Mouse (Mus musculus): ENCODE data around the gene C8g. TPM values are rescaled to one million over a fixed set of nuclear protein-coding genes. Genes with fewer than 3 reads are reported as not detected.

Gene C8g
- polyA plus RNA-seq, 1 experiment from 2014 or later: 6.8 TPM

DNA sequence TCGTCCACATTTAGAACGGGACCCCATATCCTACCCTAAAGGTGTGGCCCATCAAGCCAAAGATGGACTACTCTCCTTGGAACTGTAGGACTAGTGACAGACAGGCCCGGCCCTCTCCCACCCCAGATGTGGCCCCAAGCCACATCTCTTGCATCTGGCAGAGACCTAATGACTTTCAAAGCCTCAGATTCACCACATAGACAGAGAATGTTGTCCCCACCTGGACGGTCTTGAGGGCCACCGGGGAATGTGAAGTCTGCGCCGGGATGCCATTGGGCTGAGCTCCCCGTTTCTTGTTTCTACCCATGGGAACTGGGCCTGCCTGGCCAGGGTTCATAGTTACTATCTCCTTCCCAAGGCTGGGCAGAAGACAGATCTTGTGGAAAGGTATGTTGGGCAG is 24.0 kb downstream of the C8g start:
- H3K27me3 ChIP-seq (ENCODE audit: control insufficient read depth, insufficient read depth, low read length): no peaks in the 10 kb centered on the region
- H3K4me1 ChIP-seq (ENCODE audit: control insufficient read depth, insufficient read depth, low read length): no peaks in the 10 kb centered on the region
- H3K4me2 ChIP-seq (ENCODE audit: low read depth, low read length): no peak overlapping the region
- H3K9ac ChIP-seq (replicated peaks; ENCODE audit: low read depth, low read length): no peak overlapping the region
- no peaks in the 10 kb centered on the region for H3K9me3 ChIP-seq (ENCODE audit: control insufficient read depth, low read length)
- WGBS: 91% methylated on average over 8 of the region's 8 CpGs
- no peak overlapping the region for H3K27ac ChIP-seq (ENCODE audit: low read depth, low read length)
- H3K36me3 ChIP-seq (ENCODE audit: control insufficient read depth, insufficient read depth, low read length): no peaks in the 10 kb centered on the region
- H3K4me3 ChIP-seq (ENCODE audit: low read depth, low read length): no peak overlapping the region
- no peak for ATAC-seq (ENCODE audit: low read depth)

DNA sequence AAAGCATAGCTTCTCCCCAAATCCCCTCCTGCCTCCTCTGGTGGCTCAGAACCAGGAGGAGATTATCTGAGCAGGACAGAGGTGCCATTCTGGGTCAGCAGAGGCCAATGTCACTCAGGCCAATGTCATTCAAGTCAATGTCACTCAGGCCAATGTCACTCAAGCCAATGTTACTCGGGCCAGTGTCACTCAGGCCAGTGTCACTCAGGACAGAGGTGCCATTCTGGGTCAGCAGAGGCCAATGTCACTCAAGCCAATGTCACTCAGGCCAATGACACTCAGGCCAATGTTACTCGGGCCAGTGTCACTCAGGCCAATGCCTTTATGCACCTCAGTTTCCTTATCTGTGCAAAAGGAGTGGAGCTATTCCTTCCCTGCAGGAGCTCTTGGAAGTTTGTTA is 29.0 kb downstream of the C8g start:
- Histone ChIP-seq H3K9me3 (ENCODE audit: control insufficient read depth, low read length) (no peaks in the 10 kb centered on the region), H3K9ac (replicated peaks; ENCODE audit: low read depth, low read length) (no peak overlapping the region), H3K4me1 (ENCODE audit: control insufficient read depth, insufficient read depth, low read length) (peaks cover 6% of the 10 kb centered on the region; the same call in 1 of the 2 replicates), H3K4me2 (ENCODE audit: low read depth, low read length) (no peak overlapping the region), H3K27me3 (ENCODE audit: control insufficient read depth, insufficient read depth, low read length) (no peaks in the 10 kb centered on the region), H3K27ac (ENCODE audit: low read depth, low read length) (no peak overlapping the region), H3K36me3 (ENCODE audit: control insufficient read depth, insufficient read depth, low read length) (no peaks in the 10 kb centered on the region), H3K4me3 (ENCODE audit: low read depth, low read length) (no peak overlapping the region)
- 75% methylated on average over 2 of the region's 2 CpGs for WGBS
- ATAC-seq (ENCODE audit: low read depth): no peak

DNA sequence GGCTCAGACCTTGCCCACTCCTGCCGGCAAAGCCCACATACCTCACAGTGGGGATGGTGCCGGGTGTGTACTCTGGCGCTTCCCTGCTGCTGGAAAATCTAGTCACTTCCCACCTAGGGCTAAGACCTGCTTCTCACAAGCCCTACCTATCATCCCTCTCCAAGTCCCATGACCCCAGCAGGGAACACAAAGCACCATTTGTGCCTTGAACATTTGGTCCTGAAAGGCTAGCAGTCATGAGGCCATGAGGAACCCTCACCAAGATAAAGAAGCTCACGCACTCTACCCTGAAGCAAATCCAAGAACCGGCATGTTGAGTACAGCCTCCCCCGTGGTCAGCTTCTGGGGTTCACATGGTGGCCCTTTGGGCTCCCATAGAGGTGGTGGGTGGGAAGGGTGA is 31.6 kb downstream of the C8g start, which contains the start of gene Ptgds:
Gene Ptgds, minus strand, starts transcription at position 78 of the 400 bp plus-strand sequence.
- Histone ChIP-seq H3K4me2 (ENCODE audit: low read depth, low read length) (no peak within 1 kb of the TSS), H3K9me3 (ENCODE audit: control insufficient read depth, low read length) (no peaks in the 10 kb centered on the region), H3K27me3 (ENCODE audit: control insufficient read depth, insufficient read depth, low read length) (no peaks in the 10 kb centered on the region), H3K4me1 (ENCODE audit: control insufficient read depth, insufficient read depth, low read length) (peaks cover 6% of the 10 kb centered on the region; the same call in 1 of the 2 replicates), H3K27ac (ENCODE audit: low read depth, low read length) (peak within 1 kb of the TSS; percentile 45; the same call in 1 of the 2 replicates), H3K9ac (replicated peaks; ENCODE audit: low read depth, low read length) (no peak within 1 kb of the TSS), H3K4me3 (ENCODE audit: low read depth, low read length) (no peak within 1 kb of the TSS), H3K36me3 (ENCODE audit: control insufficient read depth, insufficient read depth, low read length) (no peaks in the 10 kb centered on the region)
- no peak for ATAC-seq (ENCODE audit: low read depth)
- 67% methylated on average over 6 of the region's 6 CpGs for WGBS

DNA sequence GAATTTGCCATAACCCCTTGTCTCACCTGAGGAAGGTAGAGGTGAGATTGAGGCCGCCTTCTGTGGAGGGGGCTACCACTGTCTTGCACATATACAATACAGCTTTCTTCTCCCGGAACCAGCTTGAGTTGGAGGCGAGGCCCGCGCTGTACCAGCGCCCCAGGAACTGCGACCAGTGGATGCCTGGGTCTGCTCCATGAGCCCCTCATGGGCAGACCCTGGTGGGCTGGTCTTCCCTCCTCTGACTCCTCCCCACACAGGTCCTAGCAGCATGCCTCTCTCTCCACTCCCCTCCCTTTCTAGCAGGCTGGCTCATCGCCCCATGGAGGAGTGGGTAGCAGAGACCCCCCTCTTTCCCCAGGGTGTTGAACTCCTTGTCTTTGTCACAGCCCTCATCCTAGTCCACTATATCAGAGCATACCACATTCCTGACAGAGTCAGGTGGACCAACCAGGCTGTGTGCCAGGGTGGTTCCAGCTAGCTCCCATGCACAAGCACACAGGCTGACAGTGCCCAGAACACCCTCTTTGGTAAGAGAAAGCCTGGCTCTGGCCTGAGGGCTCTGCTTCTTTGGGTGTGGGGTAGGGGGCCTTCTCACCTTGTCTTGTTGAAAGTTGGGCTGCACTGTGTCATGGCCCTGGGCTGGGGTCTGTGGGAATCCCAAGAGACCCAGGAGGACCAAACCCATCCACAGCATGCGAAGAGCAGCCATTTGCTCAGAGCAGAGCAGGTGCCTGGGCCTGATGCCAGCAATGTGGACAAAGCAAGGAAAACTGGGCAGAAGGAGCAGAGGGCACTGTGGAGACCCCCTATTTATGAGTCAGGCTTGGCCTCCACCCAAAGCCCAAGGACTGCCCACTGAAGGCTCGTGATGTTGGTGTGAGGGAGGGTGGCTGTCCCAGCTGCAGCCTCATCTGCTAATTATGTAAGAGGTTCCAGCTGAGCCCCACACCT is 32.3 kb downstream of the C8g start:
- ATAC-seq (ENCODE audit: low read depth): peak; percentile 59; the same call in 1 of the 2 replicates
- Histone ChIP-seq H3K27me3 (ENCODE audit: control insufficient read depth, insufficient read depth, low read length) (no peaks in the 10 kb centered on the region), H3K9ac (replicated peaks; ENCODE audit: low read depth, low read length) (no peak overlapping the region), H3K4me2 (ENCODE audit: low read depth, low read length) (no peak overlapping the region), H3K36me3 (ENCODE audit: control insufficient read depth, insufficient read depth, low read length) (no peaks in the 10 kb centered on the region), H3K4me3 (ENCODE audit: low read depth, low read length) (no peak overlapping the region), H3K4me1 (ENCODE audit: control insufficient read depth, insufficient read depth, low read length) (peaks cover 6% of the 10 kb centered on the region; the same call in 1 of the 2 replicates), H3K27ac (ENCODE audit: low read depth, low read length) (peak overlapping the region; percentile 45; the same call in 1 of the 2 replicates), H3K9me3 (ENCODE audit: control insufficient read depth, low read length) (no peaks in the 10 kb centered on the region)
- WGBS: 70% methylated on average over 10 of the region's 10 CpGs

DNA sequence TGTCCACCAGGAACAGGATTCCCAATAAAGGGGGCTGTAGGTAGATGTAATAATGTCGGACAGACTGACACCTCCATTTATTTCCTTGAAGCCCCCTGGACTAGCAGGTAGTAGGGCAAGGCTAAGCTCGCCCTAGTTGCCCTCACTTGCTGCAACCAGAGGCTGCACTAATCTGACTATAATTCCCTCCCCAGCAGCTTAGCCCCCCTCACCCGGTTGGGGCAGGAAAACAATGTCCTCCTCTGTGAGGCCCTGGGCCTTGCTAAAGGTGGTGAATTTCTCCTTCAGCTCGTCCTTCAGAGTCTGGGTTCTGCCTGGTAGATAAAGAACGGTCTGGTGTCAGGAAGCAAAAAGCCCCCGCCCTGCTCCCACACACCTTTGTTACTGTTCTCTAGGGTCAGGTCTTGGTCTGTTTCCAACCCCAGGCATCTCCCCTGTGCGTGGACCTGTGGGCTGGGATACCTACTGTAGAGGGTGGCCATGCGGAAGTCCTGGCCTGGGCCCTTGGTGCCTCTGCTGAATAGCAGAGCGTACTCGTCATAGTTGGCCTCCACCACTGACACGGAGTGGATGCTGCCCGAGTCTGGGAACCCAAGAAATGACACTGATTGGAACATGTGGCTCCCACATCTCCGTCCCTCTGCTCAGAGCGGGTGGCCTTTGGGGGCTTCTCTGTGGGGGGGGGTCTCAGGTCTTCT is 33.8 kb downstream of the C8g start:
- Histone ChIP-seq H3K36me3 (ENCODE audit: control insufficient read depth, insufficient read depth, low read length) (no peaks in the 10 kb centered on the region), H3K27me3 (ENCODE audit: control insufficient read depth, insufficient read depth, low read length) (no peaks in the 10 kb centered on the region), H3K4me1 (ENCODE audit: control insufficient read depth, insufficient read depth, low read length) (peaks cover 6% of the 10 kb centered on the region; the same call in 1 of the 2 replicates), H3K27ac (ENCODE audit: low read depth, low read length) (no peak overlapping the region), H3K9me3 (ENCODE audit: control insufficient read depth, low read length) (no peaks in the 10 kb centered on the region), H3K4me3 (ENCODE audit: low read depth, low read length) (no peak overlapping the region), H3K9ac (replicated peaks; ENCODE audit: low read depth, low read length) (no peak overlapping the region), H3K4me2 (ENCODE audit: low read depth, low read length) (no peak overlapping the region)
- WGBS: 87% methylated on average over 14 of the region's 14 CpGs
- ATAC-seq (ENCODE audit: low read depth): no peak

DNA sequence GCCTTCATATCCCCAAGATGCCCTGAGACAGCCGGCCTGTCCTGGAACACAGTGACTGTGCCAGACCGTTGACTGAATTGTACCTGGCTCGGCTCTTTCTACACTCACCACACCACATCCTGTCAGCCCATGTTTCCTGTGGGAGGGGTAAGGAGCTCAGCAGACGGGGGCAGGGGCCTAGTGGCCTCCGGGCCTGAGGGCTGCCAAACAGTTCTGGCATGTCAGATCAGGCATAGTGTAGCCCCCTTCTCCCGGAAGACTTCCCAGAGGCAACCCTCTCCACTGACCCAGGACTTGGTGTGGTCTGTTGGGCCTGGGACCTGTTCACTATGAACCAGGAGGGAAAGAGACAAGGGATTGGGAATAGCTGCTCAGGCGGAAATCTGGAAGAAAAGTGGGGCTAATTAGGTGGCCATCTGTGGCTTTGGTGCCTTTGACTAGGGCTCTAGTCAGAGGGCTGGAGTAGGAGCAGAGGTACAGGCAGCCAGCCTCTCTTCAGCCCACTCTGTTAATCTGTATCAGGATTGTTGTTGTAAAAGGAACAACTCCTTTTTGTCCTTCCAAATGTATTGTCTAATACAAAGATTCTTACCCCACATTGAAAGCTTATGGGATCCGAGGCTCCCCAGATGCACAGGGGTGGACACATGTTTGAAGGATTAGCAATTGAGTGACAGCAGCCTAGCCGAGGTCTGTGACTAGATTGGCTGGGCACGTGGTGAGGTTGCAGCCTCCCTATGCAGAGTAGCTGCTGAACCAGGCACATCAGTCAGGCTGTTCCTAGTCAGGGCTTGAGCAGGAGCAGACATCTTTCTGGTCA is 35.5 kb downstream of the C8g start:
- no peak overlapping the region for H3K27ac ChIP-seq (ENCODE audit: low read depth, low read length)
- no peak overlapping the region for H3K4me2 ChIP-seq (ENCODE audit: low read depth, low read length)
- no peaks in the 10 kb centered on the region for H3K27me3 ChIP-seq (ENCODE audit: control insufficient read depth, insufficient read depth, low read length)
- ATAC-seq (ENCODE audit: low read depth): no peak
- no peaks in the 10 kb centered on the region for H3K9me3 ChIP-seq (ENCODE audit: control insufficient read depth, low read length)
- 70% methylated on average over 10 of the region's 10 CpGs for WGBS
- no peaks in the 10 kb centered on the region for H3K36me3 ChIP-seq (ENCODE audit: control insufficient read depth, insufficient read depth, low read length)
- peaks cover 9% of the 10 kb centered on the region; the same call in 1 of the 2 replicates for H3K4me1 ChIP-seq (ENCODE audit: control insufficient read depth, insufficient read depth, low read length)
- H3K4me3 ChIP-seq (ENCODE audit: low read depth, low read length): no peak overlapping the region
- no peak overlapping the region for H3K9ac ChIP-seq (replicated peaks; ENCODE audit: low read depth, low read length)

DNA sequence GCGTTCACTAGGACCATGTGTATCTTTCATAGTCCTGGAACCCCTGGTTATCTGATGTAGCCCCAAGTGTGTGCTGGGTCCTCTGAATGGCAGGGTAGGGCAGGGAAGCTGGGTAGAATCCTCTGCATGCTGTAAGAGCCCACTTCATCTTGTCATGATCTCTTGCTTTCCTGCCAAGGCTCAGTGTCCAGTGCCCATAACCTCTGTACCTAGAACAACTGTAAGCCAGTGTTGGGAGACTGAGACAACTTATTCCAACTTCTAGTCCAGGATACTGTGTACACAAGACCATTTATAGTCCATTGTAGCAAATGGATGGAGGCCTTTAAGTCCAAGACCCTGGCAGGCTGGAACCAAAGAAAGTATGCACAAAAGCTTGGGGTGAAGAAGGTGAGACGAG is 36.3 kb downstream of the C8g start:
- H3K27me3 ChIP-seq (ENCODE audit: control insufficient read depth, insufficient read depth, low read length): no peaks in the 10 kb centered on the region
- no peaks in the 10 kb centered on the region for H3K36me3 ChIP-seq (ENCODE audit: control insufficient read depth, insufficient read depth, low read length)
- no peak for ATAC-seq (ENCODE audit: low read depth)
- H3K4me3 ChIP-seq (ENCODE audit: low read depth, low read length): no peak overlapping the region
- WGBS: 89% methylated on average over 2 of the region's 2 CpGs
- peaks cover 12% of the 10 kb centered on the region; the same call in 1 of the 2 replicates for H3K4me1 ChIP-seq (ENCODE audit: control insufficient read depth, insufficient read depth, low read length)
- H3K27ac ChIP-seq (ENCODE audit: low read depth, low read length): no peak overlapping the region
- no peak overlapping the region for H3K4me2 ChIP-seq (ENCODE audit: low read depth, low read length)
- no peak overlapping the region for H3K9ac ChIP-seq (replicated peaks; ENCODE audit: low read depth, low read length)
- no peaks in the 10 kb centered on the region for H3K9me3 ChIP-seq (ENCODE audit: control insufficient read depth, low read length)

DNA sequence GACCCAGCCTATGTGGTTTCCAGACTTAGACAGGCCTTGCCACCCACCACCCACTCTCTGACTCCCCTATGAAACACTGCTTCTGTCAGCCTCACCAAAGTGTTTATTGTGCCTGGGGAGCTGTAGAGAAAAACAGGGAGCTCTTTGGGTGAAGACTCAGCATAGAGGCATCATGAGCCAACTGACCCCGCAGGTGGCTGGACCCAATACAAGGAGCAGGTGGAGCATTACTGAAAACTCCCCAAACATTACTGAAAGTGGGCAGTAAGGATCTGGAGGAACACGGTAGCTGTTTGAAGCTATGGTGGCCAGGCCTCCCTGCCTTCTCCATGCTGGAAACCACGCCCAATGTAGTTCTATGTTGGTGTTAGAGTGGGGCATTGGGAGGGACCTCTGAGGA is 37.9 kb downstream of the C8g start:
- no peak overlapping the region for H3K9ac ChIP-seq (replicated peaks; ENCODE audit: low read depth, low read length)
- H3K27ac ChIP-seq (ENCODE audit: low read depth, low read length): no peak overlapping the region
- H3K36me3 ChIP-seq (ENCODE audit: control insufficient read depth, insufficient read depth, low read length): 0 out of 2 replicates have a peak, but pooled peaks cover 5% of the 10 kb centered on the region
- H3K9me3 ChIP-seq (ENCODE audit: control insufficient read depth, low read length): no peaks in the 10 kb centered on the region
- no peaks in the 10 kb centered on the region for H3K27me3 ChIP-seq (ENCODE audit: control insufficient read depth, insufficient read depth, low read length)
- peaks cover 17% of the 10 kb centered on the region for H3K4me1 ChIP-seq (ENCODE audit: control insufficient read depth, insufficient read depth, low read length)
- no peak for ATAC-seq (ENCODE audit: low read depth)
- no peak overlapping the region for H3K4me3 ChIP-seq (ENCODE audit: low read depth, low read length)
- no peak overlapping the region for H3K4me2 ChIP-seq (ENCODE audit: low read depth, low read length)
- 87% methylated on average over 3 of the region's 3 CpGs for WGBS

Data from neural tube, embryonic 14.5 days (tissue).